Comparison of ENCODE assay signal across 9 mouse cellular contexts in the genomic region with DNA sequence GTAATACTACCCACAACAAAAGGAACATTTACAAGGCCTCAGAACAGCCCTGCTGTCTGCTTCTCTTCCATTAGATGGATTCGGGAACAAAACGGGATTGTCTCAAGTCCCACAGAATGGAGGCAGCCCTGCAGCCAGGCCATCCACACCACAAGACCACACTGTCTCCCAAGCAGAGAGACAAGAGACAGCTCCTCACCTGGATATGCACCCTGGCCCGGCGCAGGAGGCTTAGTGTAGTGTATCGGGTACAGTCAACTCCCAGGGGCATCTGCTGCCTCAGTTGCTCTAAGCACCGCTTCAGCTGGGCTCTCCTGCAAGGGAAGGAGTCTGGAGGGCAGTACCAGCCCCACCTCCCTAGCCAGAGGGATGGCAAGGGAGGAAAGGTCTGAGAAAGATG. TPM values are rescaled to one million over a fixed set of nuclear protein-coding genes. Genes with fewer than 3 reads are reported as not detected.
DNase-seq lines count a peak whose midpoint lies in the region; ATAC-seq lines count a peak whose summit lies in the region.
"Had no signal": no experiment of that assay in that cellular context is flagged by ENCODE, and none has a peak within 500 bp of the region (broad histone marks: within the 10 kb centered on the region; RNA-seq: fewer than 3 reads in every experiment).

No protein-coding gene starts in this region.

- H3K9me3 ChIP-seq in lung, embryonic 15.5 days = no peaks in the 10 kb centered on the region
- no peaks in the 10 kb centered on the region for H3K9me3 ChIP-seq in erythroblast, embryonic 14.5 days (ENCODE audit: control insufficient read depth, low read length)
- no peaks in the 10 kb centered on the region for H3K9me3 ChIP-seq in limb, embryonic 10.5 days (replicated peaks)
- H3K9me3 ChIP-seq in neural tube, embryonic 13.5 days = no peaks in the 10 kb centered on the region

- WGBS in lung, embryonic 15.5 days = 84% methylated on average over 6 of the region's 6 CpGs
- 81% methylated on average over 6 of the region's 6 CpGs for WGBS in limb, embryonic 10.5 days
- 84% methylated on average over 6 of the region's 6 CpGs for WGBS in neural tube, embryonic 13.5 days

- peak overlapping the region; percentile 78 for H3K9ac ChIP-seq in lung, embryonic 15.5 days
- H3K9ac ChIP-seq in neural tube, embryonic 13.5 days = no peak overlapping the region; the same call in 1 of the 2 replicates

- no peak overlapping the region for H3K27ac ChIP-seq in lung, embryonic 15.5 days
- peak overlapping the region; percentile 28; the same call in 1 of the 2 replicates for H3K27ac ChIP-seq in limb, embryonic 10.5 days
- no peak overlapping the region for H3K27ac ChIP-seq in neural tube, embryonic 13.5 days (replicated peaks)
- H3K27ac ChIP-seq: heart, adult 2 months had no signal

- H3K36me3 ChIP-seq in lung, embryonic 15.5 days = peaks cover 30% of the 10 kb centered on the region
- H3K36me3 ChIP-seq in erythroblast, embryonic 14.5 days (ENCODE audit: control insufficient read depth) = peaks cover 61% of the 10 kb centered on the region
- peaks cover 36% of the 10 kb centered on the region for H3K36me3 ChIP-seq in limb, embryonic 10.5 days
- H3K36me3 ChIP-seq in neural tube, embryonic 13.5 days = peaks cover 29% of the 10 kb centered on the region

- no peak for ATAC-seq in lung, embryonic 15.5 days (ENCODE audit: borderline replicate concordance, extremely low read depth, low FRiP score, low TSS enrichment)
- no peak for ATAC-seq in neural tube, embryonic 13.5 days (ENCODE audit: low read depth)

- peak overlapping the region; percentile 78 for H3K4me3 ChIP-seq in lung, embryonic 15.5 days
- peak overlapping the region; percentile 90 for H3K4me3 ChIP-seq in erythroblast, embryonic 14.5 days (replicated peaks)
- H3K4me3 ChIP-seq in limb, embryonic 10.5 days = peak overlapping the region; percentile 76
- H3K4me3 ChIP-seq in neural tube, embryonic 13.5 days = peak overlapping the region; percentile 65; the same call in 1 of the 2 replicates
- H3K4me3 ChIP-seq: heart, adult 2 months had no signal

- H3K27me3 ChIP-seq in lung, embryonic 15.5 days = no peaks in the 10 kb centered on the region
- H3K27me3 ChIP-seq in erythroblast, embryonic 14.5 days (ENCODE audit: control insufficient read depth) = peaks cover 10% of the 10 kb centered on the region
- peaks cover 5% of the 10 kb centered on the region; the same call in 1 of the 2 replicates for H3K27me3 ChIP-seq in limb, embryonic 10.5 days (ENCODE audit: low read depth, poor library complexity, severe bottlenecking)
- no peaks in the 10 kb centered on the region for H3K27me3 ChIP-seq in neural tube, embryonic 13.5 days

- DNase-seq in lung, adult 18-20 months = no peak
- no peak for DNase-seq in limb, embryonic 10.5 days (ENCODE audit: low spot score)
- no peak for DNase-seq in right cerebral cortex, postnatal 10 days (ENCODE audit: low spot score in 2 of 2)
- DNase-seq in left cerebral cortex, adult 9 months (ENCODE audit: low spot score in 2 of 2) = no peak
- no peak for DNase-seq in gastrocnemius, adult 8-10 months (ENCODE audit: low spot score in 2 of 2)

- H3K4me2 ChIP-seq in lung, embryonic 15.5 days = peak overlapping the region; percentile 91
- H3K4me2 ChIP-seq in neural tube, embryonic 13.5 days = peak overlapping the region; percentile 92

- H3K4me1 ChIP-seq in lung, embryonic 15.5 days = peaks cover 48% of the 10 kb centered on the region
- H3K4me1 ChIP-seq in erythroblast, embryonic 14.5 days (ENCODE audit: control insufficient read depth) = peaks cover 79% of the 10 kb centered on the region
- peaks cover 41% of the 10 kb centered on the region for H3K4me1 ChIP-seq in limb, embryonic 10.5 days
- H3K4me1 ChIP-seq in neural tube, embryonic 13.5 days (replicated peaks) = peaks cover 48% of the 10 kb centered on the region

RNA-seq across cellular contexts. Expression of a gene that starts 1.5 kb away (rescaled TPM):
- polyA plus RNA-seq in lung, embryonic 15.5 days (2015; fragmentation: Nextera tagmentation; extraction: Ambion mirVana) = 47.2 and 47.5 TPM in 2 replicates
- polyA plus RNA-seq in erythroblast, embryonic 14.5 days (2012) = 14.7 and 15.8 TPM in 2 replicates
- 15.8 and 27.5 TPM in 2 replicates for polyA plus RNA-seq in limb, embryonic 10.5 days (2016; fragmentation: Nextera tagmentation; extraction: Ambion mirVana)
- polyA plus RNA-seq in neural tube, embryonic 13.5 days (2015; fragmentation: Nextera tagmentation; extraction: Ambion mirVana) = 9.7 and 11.2 TPM in 2 replicates
- total RNA-seq in gastrocnemius, adult 8-10 months (2022) = not detected
- total RNA-seq: heart, adult 2 months had no signal

RNA-seq across cellular contexts. Expression of a gene that starts 6.4 kb away (rescaled TPM):
- 83.7 and 87.6 TPM in 2 replicates for polyA plus RNA-seq in lung, embryonic 15.5 days (2015; fragmentation: Nextera tagmentation; extraction: Ambion mirVana)
- 11.5 and 12.0 TPM in 2 replicates for polyA plus RNA-seq in erythroblast, embryonic 14.5 days (2012)
- 79.0 and 85.8 TPM in 2 replicates for polyA plus RNA-seq in limb, embryonic 10.5 days (2016; fragmentation: Nextera tagmentation; extraction: Ambion mirVana)
- 89.1 and 97.9 TPM in 2 replicates for polyA plus RNA-seq in neural tube, embryonic 13.5 days (2015; fragmentation: Nextera tagmentation; extraction: Ambion mirVana)
- total RNA-seq in gastrocnemius, adult 8-10 months (2022) = 10 to 100 TPM; 32.0 to 37.3 (median 34.5) TPM

RNA-seq across cellular contexts. Expression of a gene that starts 7.9 kb away (rescaled TPM):
- 489 and 499 TPM in 2 replicates for polyA plus RNA-seq in lung, embryonic 15.5 days (2015; fragmentation: Nextera tagmentation; extraction: Ambion mirVana)
- polyA plus RNA-seq in erythroblast, embryonic 14.5 days (2012) = 15.3 and 26.1 TPM in 2 replicates
- 472 and 529 TPM in 2 replicates for polyA plus RNA-seq in limb, embryonic 10.5 days (2016; fragmentation: Nextera tagmentation; extraction: Ambion mirVana)
- polyA plus RNA-seq in neural tube, embryonic 13.5 days (2015; fragmentation: Nextera tagmentation; extraction: Ambion mirVana) = 288 and 299 TPM in 2 replicates
- total RNA-seq in gastrocnemius, adult 8-10 months (2022) = 10 to 100 TPM; 12.6 to 19.7 (median 16.9) TPM

RNA-seq across cellular contexts. Expression of a gene that starts 34.4 kb away (rescaled TPM):
- 111 and 112 TPM in 2 replicates for polyA plus RNA-seq in lung, embryonic 15.5 days (2015; fragmentation: Nextera tagmentation; extraction: Ambion mirVana)
- polyA plus RNA-seq in erythroblast, embryonic 14.5 days (2012) = 2.9 and 4.8 TPM in 2 replicates
- polyA plus RNA-seq in limb, embryonic 10.5 days (2016; fragmentation: Nextera tagmentation; extraction: Ambion mirVana) = 112 and 113 TPM in 2 replicates
- 56.6 and 59.4 TPM in 2 replicates for polyA plus RNA-seq in neural tube, embryonic 13.5 days (2015; fragmentation: Nextera tagmentation; extraction: Ambion mirVana)
- total RNA-seq in gastrocnemius, adult 8-10 months (2022) = 10 to 100 TPM; 32.5 to 39.6 (median 34.6) TPM

RNA-seq across cellular contexts. Expression of a gene that starts 41.4 kb away (rescaled TPM):
- polyA plus RNA-seq in lung, embryonic 15.5 days (2015; fragmentation: Nextera tagmentation; extraction: Ambion mirVana) = 1.2 and 1.3 TPM in 2 replicates
- 0.03 TPM in 1 of 2 replicates, not detected in the other for polyA plus RNA-seq in erythroblast, embryonic 14.5 days (2012)
- 0.70 and 1.1 TPM in 2 replicates for polyA plus RNA-seq in limb, embryonic 10.5 days (2016; fragmentation: Nextera tagmentation; extraction: Ambion mirVana)
- polyA plus RNA-seq in neural tube, embryonic 13.5 days (2015; fragmentation: Nextera tagmentation; extraction: Ambion mirVana) = 0.13 and 0.87 TPM in 2 replicates
- under 1 TPM in 2 of 4 experiments, not detected in 2; 0.29 to 0.35 TPM for total RNA-seq in gastrocnemius, adult 8-10 months (2022)

Comparison
In these comparisons a context has a peak if more than half of its experiments do, and no peak if none do; other contexts are left out.
1. RNA of a gene that starts 7.9 kb away (polyA plus RNA-seq): 489 to 499 TPM in lung, embryonic 15.5 days, 472 to 529 TPM in limb, embryonic 10.5 days and 288 to 299 TPM in neural tube, embryonic 13.5 days; 15.3 to 26.1 TPM in erythroblast, embryonic 14.5 days; every median in the first group is over 10 times any median in the second.
2. Peak in every context shown above with its lines, with median percentiles within 50 percentile points of each other: H3K4me3 ChIP-seq.